In genomic region chr10:17674454-17674853, GRCm38 (mm10) we compare ENCODE assay signal across 15 mouse cellular contexts.
"Had no signal": no experiment of that assay in that cellular context is flagged by ENCODE, and none has a peak within 500 bp of the region (broad histone marks: within the 10 kb centered on the region; RNA-seq: fewer than 3 reads in every experiment).

No protein-coding gene starts in this region.

- H3K9ac ChIP-seq: kidney, embryonic 15.5 days; limb, embryonic 12.5 days; limb, embryonic 15.5 days had no signal

- H3K36me3 ChIP-seq: kidney, embryonic 15.5 days; limb, embryonic 12.5 days; limb, embryonic 15.5 days had no signal

- DNase-seq: kidney, postnatal 10 days; left cerebral cortex, postnatal 4 days; lung, adult 2 months; lung, postnatal 14 days; lung, postnatal 4 days; midbrain, embryonic 14.5 days; thymus, adult 2 months; thymus, postnatal 14 days; thymus, postnatal 4 days had no signal

- H3K4me3 ChIP-seq: kidney, embryonic 15.5 days; limb, embryonic 12.5 days; limb, embryonic 15.5 days had no signal

- H3K27ac ChIP-seq: kidney, embryonic 15.5 days; limb, embryonic 12.5 days; limb, embryonic 15.5 days; stomach, postnatal 0 days had no signal

- H3K4me1 ChIP-seq: limb, embryonic 12.5 days; limb, embryonic 15.5 days had no signal

- H3K4me2 ChIP-seq: kidney, embryonic 15.5 days; limb, embryonic 12.5 days; limb, embryonic 15.5 days; midbrain, embryonic 11.5 days had no signal

- H3K9me3 ChIP-seq: kidney, embryonic 15.5 days; limb, embryonic 12.5 days; limb, embryonic 15.5 days had no signal

- H3K27me3 ChIP-seq: kidney, embryonic 15.5 days; limb, embryonic 12.5 days; limb, embryonic 15.5 days had no signal

- ATAC-seq: inflammation-experienced regulatory T-cells, adult 6 months had no signal
